Mouse (Mus musculus) bone marrow macrophage, adult 2 months (primary cell): Measurements from ENCODE around the gene Sirt2. TPM values are rescaled to one million over a fixed set of nuclear protein-coding genes. Genes with fewer than 3 reads are reported as not detected.

Experiments used
- H3K27ac ChIP-seq: 2 replicates; pipeline ENCODE4 v1.5.1; 2012; ENCODE audit warnings: low read depth, low read length; ENCODE audit not compliant: insufficient read depth
- H3K4me1 ChIP-seq: 2 replicates; pipeline ENCODE4 v1.6.1; 2012; ENCODE audit warnings: low read length; ENCODE audit not compliant: control insufficient read depth, insufficient read depth
- H3K4me3 ChIP-seq: 2 replicates; pipeline ENCODE4 v1.5.1; 2012; ENCODE audit warnings: mild to moderate bottlenecking, low read length, moderate library complexity; ENCODE audit not compliant: insufficient read depth
- CTCF ChIP-seq: IDR thresholded peaks from 2 replicates; pipeline ENCODE4 v1.5.1; 2012; ENCODE audit warnings: low read depth, mild to moderate bottlenecking, low read length, moderate library complexity
- POLR2A ChIP-seq: IDR thresholded peaks from 2 replicates; pipeline ENCODE4 v1.6.1; 2012; ENCODE audit warnings: mild to moderate bottlenecking, low read depth, low read length, borderline replicate concordance
- polyA plus RNA-seq: library from polyadenylated mRNA; stranded (reverse); fragments of >200 nt; gene quantifications from 2 replicates; pipeline ENCODE4 v1.2.4, GENCODE M21; 2012; ENCODE audit not compliant: missing spikeins, insufficient read depth, insufficient read length

Sirt2 gene
- polyA plus RNA-seq, 1 experiment, result 192 TPM

DNA sequence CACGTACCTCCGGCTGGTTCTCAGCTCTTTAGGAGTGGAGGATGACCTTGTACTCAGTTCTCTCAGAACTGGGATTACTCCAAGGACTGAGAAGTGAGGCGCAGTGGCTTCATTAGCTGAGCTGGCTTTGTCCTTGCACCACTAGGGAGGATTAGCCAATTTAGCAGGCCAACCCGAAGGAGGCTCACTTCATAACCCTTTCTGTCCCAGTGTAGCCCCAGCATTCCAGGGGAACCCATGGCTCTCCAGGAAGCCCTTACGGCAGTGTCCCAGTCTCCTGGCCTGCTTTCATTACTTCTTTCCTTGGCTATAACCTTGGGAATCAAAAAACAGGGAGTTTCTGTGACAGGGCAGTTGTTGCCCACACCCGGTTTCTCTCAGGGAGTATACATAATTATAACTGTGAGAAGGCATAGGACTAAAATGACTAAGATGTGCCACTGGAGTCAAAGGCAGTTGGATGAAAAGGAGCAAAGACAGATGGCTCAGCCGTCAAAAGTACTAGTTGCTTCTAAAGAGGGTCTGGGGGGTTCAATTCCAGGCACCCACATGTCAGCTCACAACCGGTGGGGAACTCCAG lies 41.2 kb downstream of the Sirt2 start:
- Histone ChIP-seq H3K4me3 (peak overlapping the region; percentile 77), H3K27ac (peak overlapping the region; percentile 92), H3K4me1 (peaks cover 20% of the 10 kb centered on the region)
- no peak for TF ChIP-seq POLR2A
- no peak for TF ChIP-seq CTCF

DNA sequence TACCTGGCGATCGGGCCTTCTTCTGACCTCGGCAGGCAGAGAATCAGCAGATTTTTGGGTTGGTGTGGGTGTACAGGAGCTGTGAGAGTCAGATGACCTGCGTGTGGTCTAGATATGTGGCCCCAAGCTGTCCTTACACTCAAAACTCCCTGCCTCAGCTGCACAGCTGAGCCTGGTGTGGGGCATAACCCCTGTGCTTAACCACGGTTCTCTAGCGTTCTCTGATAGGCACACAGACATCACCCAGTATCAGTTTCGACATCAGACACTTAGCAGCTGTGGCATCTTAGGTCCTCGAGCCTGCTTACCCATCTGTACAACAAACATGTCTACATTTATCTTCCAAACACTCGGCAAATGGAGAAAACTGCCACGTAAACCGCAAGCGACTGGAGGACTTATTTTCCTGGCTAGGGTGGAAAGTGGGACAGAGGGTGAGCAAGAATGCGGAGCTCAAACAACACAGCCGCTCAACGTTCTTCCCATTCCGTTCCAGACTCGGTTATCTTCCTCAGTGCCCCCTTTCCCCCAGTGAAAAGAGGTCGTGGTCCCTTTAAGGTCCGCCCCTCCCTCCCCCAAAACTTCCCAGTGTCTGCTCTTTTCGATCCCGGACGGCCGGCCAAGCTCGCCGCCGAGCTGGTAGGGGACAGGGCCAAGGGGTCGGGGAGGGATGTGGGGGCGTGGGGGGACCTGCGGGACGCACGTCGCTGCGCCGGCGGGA lies 41.8 kb downstream of the Sirt2 start, which contains the start of gene Hnrnpl:
TSS of gene Hnrnpl (plus strand) at position 321 of the 721 bp plus-strand sequence.
- H3K4me1 ChIP-seq, result peaks cover 20% of the 10 kb centered on the region
- H3K27ac ChIP-seq, result peak within 1 kb of the TSS; percentile 92
- H3K4me3 ChIP-seq, result peak within 1 kb of the TSS; percentile 77
- TF ChIP-seq POLR2A (no peak), CTCF (no peak)

DNA sequence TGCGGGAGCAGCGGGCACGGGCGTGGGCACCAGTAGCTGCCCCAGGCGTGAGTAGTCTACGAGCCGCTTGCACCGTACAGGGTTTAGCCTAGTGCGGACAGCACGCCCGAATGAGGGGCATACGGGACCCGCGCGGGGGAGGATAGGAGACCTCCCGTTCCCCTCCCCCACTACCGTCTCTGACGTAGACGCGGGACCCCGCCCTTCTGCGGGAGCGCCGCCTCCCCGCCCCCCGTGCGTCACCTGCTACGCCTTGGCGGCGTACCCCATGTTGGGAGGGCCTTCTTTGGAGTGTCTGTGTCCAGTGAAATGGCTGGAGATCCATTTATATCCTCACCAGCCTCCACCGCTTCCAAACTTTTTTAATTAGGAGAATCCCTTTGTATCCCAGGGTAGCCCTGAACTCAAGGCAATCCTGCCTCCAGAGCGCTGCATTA lies 42.4 kb downstream of the Sirt2 start:
- TF ChIP-seq POLR2A (no peak), CTCF (no peak)
- peak overlapping the region; percentile 77 for H3K4me3 ChIP-seq
- H3K27ac ChIP-seq, result peak overlapping the region; percentile 92
- H3K4me1 ChIP-seq, result peaks cover 22% of the 10 kb centered on the region

DNA sequence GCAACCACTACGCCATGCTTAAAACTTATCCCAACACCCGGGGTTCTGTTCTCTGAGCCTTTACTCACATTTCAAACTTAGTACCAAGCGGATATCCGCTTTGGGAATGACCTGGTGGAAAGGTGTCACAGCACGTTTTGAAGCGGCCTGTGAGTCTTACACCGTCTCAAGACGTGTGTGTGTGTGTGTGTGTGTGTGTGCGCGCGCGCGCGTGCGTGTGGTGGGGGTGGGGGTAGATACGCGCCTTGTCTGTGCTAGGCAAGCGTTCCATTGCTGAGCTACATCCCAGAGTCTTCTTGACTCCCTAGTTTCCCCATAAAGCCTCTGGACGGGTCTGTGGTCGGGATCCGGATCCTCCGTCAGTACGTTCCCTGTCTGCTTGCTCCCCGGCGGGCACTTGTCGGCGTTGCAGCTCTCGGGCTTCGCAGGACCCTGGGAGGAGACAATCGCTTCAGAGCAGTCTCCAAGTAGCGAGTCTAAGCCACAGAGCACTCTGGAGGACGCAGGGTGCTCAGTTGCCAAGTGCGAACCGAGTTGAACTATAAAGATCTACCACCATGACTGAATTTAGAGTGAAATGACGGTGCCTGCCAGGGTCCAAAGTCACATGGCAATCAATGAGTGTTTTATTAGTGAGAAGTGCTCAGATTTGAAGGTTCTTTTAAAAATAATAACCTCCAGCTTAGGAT lies 43.0 kb downstream of the Sirt2 start:
- peak overlapping the region; percentile 77 for H3K4me3 ChIP-seq
- H3K4me1 ChIP-seq, result peaks cover 25% of the 10 kb centered on the region
- TF ChIP-seq CTCF (no peak), POLR2A (no peak)
- peak overlapping the region; percentile 92 for H3K27ac ChIP-seq

DNA sequence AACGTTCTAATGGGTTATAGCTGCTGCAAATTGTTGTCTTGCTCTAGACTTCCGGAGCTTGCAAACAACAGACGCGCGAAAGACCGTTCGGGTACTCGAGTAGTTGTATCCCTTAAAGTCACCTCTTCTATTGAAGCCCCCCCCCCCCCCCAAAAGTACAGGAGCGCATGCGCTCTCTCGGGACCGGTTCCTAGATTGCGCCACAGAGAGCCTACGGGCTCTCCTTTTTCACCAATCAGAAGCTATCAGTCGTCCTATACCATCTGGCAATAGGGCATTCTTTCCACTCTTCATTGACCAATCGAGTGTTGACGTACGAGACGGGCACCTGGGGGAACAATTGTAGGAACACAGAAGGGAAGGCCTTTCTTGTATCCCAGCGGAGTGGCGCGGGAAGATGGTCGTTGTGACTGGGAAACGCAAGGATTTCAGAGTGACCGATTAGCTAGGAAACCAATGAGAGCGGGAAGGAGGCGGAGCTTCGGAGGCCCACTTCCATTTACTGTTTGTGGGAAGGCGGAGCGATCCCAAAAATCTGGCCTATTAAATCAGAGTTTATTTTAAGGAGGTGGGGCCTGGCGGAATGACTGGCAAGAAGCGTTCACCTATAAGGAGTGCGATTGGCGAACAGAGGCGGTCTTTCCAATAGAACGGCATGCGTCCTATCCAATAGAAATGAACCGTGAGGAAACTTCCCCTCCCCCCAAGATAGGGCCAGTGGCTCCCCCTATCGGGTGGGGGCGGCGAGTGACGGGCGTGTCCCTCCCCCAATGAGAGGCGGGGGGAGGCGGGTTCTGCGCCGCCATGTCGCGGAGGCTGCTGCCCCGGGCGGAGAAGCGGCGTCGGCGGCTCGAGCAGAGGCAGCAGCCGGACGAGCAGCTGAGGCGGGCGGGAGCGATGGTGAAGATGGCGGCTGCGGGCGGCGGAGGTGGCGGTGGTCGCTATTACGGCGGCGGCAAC lies 43.9 kb downstream of the Sirt2 start:
- Histone ChIP-seq H3K27ac (peak overlapping the region; percentile 92), H3K4me1 (peaks cover 31% of the 10 kb centered on the region), H3K4me3 (peak overlapping the region; percentile 77)
- TF ChIP-seq CTCF (no peak), POLR2A (no peak)

- Histone ChIP-seq H3K4me3 (peak overlapping the region; percentile 76), H3K4me1 (peaks cover 31% of the 10 kb centered on the region), H3K27ac (peak overlapping the region; percentile 90)
- no peak for TF ChIP-seq POLR2A
- TF ChIP-seq CTCF, result no peak
These were observed 44.7 kb downstream of the Sirt2 start for GRCm38 (mm10) chr7:28811228-28811627.

GRCm38 (mm10) chr7:28811640-28812275 lies 45.2 kb downstream of the Sirt2 start:
- Histone ChIP-seq H3K4me3 (peak overlapping the region; percentile 62), H3K4me1 (peaks cover 31% of the 10 kb centered on the region), H3K27ac (peak overlapping the region; percentile 46)
- TF ChIP-seq CTCF (no peak), POLR2A (no peak)

- H3K27ac ChIP-seq, result peak overlapping the region; percentile 16
- peaks cover 38% of the 10 kb centered on the region for H3K4me1 ChIP-seq
- peak overlapping the region; percentile 62 for H3K4me3 ChIP-seq
- no peak for TF ChIP-seq POLR2A
- no peak for TF ChIP-seq CTCF
These were observed 45.9 kb downstream of the Sirt2 start for GRCm38 (mm10) chr7:28812436-28812835.
